Mouse (Mus musculus): ENCODE measurements at regions not wholly inside any gene's neighbourhood (a gene's known extent, or its start where the extent isn't known, plus 50 kb on each side); places are given as distances from the start of the nearest gene placed in this dataset.
A peak's percentile ranks its signal among the peaks of the same experiment; 100 is the strongest.
"Not testable (repeated sequence)": the region's sequence is repeated elsewhere in the genome, so short reads cannot be mapped to it uniquely, and the experiment has no call there.

GRCm38 (mm10) chr15:96791306-96791705 lies 91.8 kb upstream of the Slc38a2 start:
- Histone ChIP-seq H3K4me1 (ENCODE audit: control insufficient read depth, insufficient read depth, low read length) (no peaks in the 10 kb centered on the region), H3K27ac (ENCODE audit: control insufficient read depth, insufficient read depth, low read depth, low read length, poor library complexity) (no peak overlapping the region), H3K4me3 (replicated peaks; ENCODE audit: control insufficient read depth, low read depth, low read length) (no peak overlapping the region)
- WGBS: 85% methylated on average over 6 of the region's 6 CpGs
- no peak for TF ChIP-seq CTCF (IDR thresholded peaks at IDR 0.05; ENCODE audit: control insufficient read depth, insufficient read depth, low read length)
- TF ChIP-seq POLR2A (IDR thresholded peaks at IDR 0.05; ENCODE audit: borderline replicate concordance, control insufficient read depth, low read depth, low read length): no peak

- 85% methylated on average over 2 of the region's 2 CpGs for WGBS
- H3K27ac ChIP-seq (ENCODE audit: control insufficient read depth, insufficient read depth, low read depth, low read length, poor library complexity); H3K4me1 ChIP-seq (ENCODE audit: control insufficient read depth, insufficient read depth, low read length); H3K4me3 ChIP-seq (replicated peaks; ENCODE audit: control insufficient read depth, low read depth, low read length): not testable (repeated sequence)
Measured at GRCm38 (mm10) chr15:96787921-96788320, 88.4 kb upstream of the Slc38a2 start.

DNA sequence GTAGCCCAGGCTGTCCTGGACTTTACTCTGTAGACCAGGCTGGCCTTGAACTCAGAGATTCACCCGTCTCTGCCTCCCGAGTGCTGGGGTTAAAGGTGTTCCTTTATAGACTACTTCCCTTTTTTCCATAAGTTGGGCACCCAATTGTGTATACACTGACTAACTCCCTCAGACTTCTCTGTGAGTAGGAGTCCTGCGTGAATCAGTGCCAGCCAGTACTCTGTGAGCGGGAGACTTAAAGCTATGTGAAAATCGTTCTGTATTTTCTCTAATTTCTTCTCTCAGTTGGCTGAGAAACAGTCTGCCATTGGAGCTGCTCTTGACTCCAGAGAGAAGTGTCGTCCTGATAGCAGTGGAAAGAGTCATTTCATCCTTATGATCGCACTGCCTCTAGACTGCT lies 85.0 kb upstream of the Slc38a2 start:
- no peak overlapping the region for H3K27ac ChIP-seq (ENCODE audit: control insufficient read depth, insufficient read depth, low read depth, low read length, poor library complexity)
- TF ChIP-seq CTCF (IDR thresholded peaks at IDR 0.05; ENCODE audit: control insufficient read depth, insufficient read depth, low read length) (no peak), POLR2A (IDR thresholded peaks at IDR 0.05; ENCODE audit: borderline replicate concordance, control insufficient read depth, low read depth, low read length) (no peak)
- WGBS: 82% methylated on average over 7 of the region's 7 CpGs
- H3K4me3 ChIP-seq (replicated peaks; ENCODE audit: control insufficient read depth, low read depth, low read length): no peak overlapping the region
- no peaks in the 10 kb centered on the region for H3K4me1 ChIP-seq (ENCODE audit: control insufficient read depth, insufficient read depth, low read length)

GRCm38 (mm10) chr15:96781560-96781959 lies 82.0 kb upstream of the Slc38a2 start:
- TF ChIP-seq POLR2A (IDR thresholded peaks at IDR 0.05; ENCODE audit: borderline replicate concordance, control insufficient read depth, low read depth, low read length) (no peak), CTCF (IDR thresholded peaks at IDR 0.05; ENCODE audit: control insufficient read depth, insufficient read depth, low read length) (no peak)
- WGBS: 88% methylated on average over 5 of the region's 5 CpGs
- Histone ChIP-seq H3K4me1 (ENCODE audit: control insufficient read depth, insufficient read depth, low read length) (peaks cover 6% of the 10 kb centered on the region), H3K4me3 (replicated peaks; ENCODE audit: control insufficient read depth, low read depth, low read length) (no peak overlapping the region), H3K27ac (ENCODE audit: control insufficient read depth, insufficient read depth, low read depth, low read length, poor library complexity) (no peak overlapping the region)

- H3K4me1 ChIP-seq (ENCODE audit: control insufficient read depth, insufficient read depth, low read length): peaks cover 6% of the 10 kb centered on the region
- no peak overlapping the region for H3K27ac ChIP-seq (ENCODE audit: control insufficient read depth, insufficient read depth, low read depth, low read length, poor library complexity)
- no peak overlapping the region for H3K4me3 ChIP-seq (replicated peaks; ENCODE audit: control insufficient read depth, low read depth, low read length)
- WGBS: 71% methylated on average over 5 of the region's 5 CpGs
- TF ChIP-seq CTCF (IDR thresholded peaks at IDR 0.05; ENCODE audit: control insufficient read depth, insufficient read depth, low read length) (no peak), POLR2A (IDR thresholded peaks at IDR 0.05; ENCODE audit: borderline replicate concordance, control insufficient read depth, low read depth, low read length) (no peak)
Measured at GRCm38 (mm10) chr15:96780606-96781005, 81.1 kb upstream of the Slc38a2 start.

DNA sequence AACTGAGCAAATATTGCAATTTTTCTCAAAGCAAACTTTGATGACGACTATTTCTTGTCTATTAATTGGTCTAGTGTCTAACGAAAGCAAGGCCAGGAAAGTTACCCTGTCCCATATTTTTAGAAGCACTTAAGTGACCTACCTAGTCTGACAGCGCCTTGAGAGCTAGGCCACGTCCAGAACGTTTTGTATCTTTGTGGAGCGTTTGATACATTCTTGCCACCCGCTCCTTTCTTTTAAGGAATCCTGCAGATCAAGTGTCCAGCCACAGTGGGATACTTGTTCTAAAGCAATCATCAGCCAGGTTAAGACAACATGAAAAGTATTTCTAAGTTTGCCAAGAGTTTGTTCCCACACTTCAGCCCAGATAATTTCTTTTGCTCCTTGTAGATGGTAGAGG lies 79.8 kb upstream of the Slc38a2 start:
- Histone ChIP-seq H3K4me1 (ENCODE audit: control insufficient read depth, insufficient read depth, low read length) (peaks cover 6% of the 10 kb centered on the region), H3K27ac (ENCODE audit: control insufficient read depth, insufficient read depth, low read depth, low read length, poor library complexity) (no peak overlapping the region), H3K4me3 (replicated peaks; ENCODE audit: control insufficient read depth, low read depth, low read length) (no peak overlapping the region)
- TF ChIP-seq CTCF (IDR thresholded peaks at IDR 0.05; ENCODE audit: control insufficient read depth, insufficient read depth, low read length): no peak
- no peak for TF ChIP-seq POLR2A (IDR thresholded peaks at IDR 0.05; ENCODE audit: borderline replicate concordance, control insufficient read depth, low read depth, low read length)
- 87% methylated on average over 7 of the region's 7 CpGs for WGBS

GRCm38 (mm10) chr15:96778321-96778926 lies 78.9 kb upstream of the Slc38a2 start:
- no peak overlapping the region for H3K4me3 ChIP-seq (replicated peaks; ENCODE audit: control insufficient read depth, low read depth, low read length)
- no peak for TF ChIP-seq CTCF (IDR thresholded peaks at IDR 0.05; ENCODE audit: control insufficient read depth, insufficient read depth, low read length)
- no peak for TF ChIP-seq POLR2A (IDR thresholded peaks at IDR 0.05; ENCODE audit: borderline replicate concordance, control insufficient read depth, low read depth, low read length)
- H3K4me1 ChIP-seq (ENCODE audit: control insufficient read depth, insufficient read depth, low read length): peaks cover 7% of the 10 kb centered on the region
- peak overlapping the region; percentile 76 for H3K27ac ChIP-seq (ENCODE audit: control insufficient read depth, insufficient read depth, low read depth, low read length, poor library complexity)
- 45% methylated on average over 15 of the region's 15 CpGs for WGBS

GRCm38 (mm10) chr15:96776476-96777075 lies 77.0 kb upstream of the Slc38a2 start:
- peaks cover 7% of the 10 kb centered on the region for H3K4me1 ChIP-seq (ENCODE audit: control insufficient read depth, insufficient read depth, low read length)
- TF ChIP-seq CTCF (IDR thresholded peaks at IDR 0.05; ENCODE audit: control insufficient read depth, insufficient read depth, low read length) (no peak), POLR2A (IDR thresholded peaks at IDR 0.05; ENCODE audit: borderline replicate concordance, control insufficient read depth, low read depth, low read length) (no peak)
- no peak overlapping the region for H3K27ac ChIP-seq (ENCODE audit: control insufficient read depth, insufficient read depth, low read depth, low read length, poor library complexity)
- 43% methylated on average over 9 of the region's 9 CpGs for WGBS
- H3K4me3 ChIP-seq (replicated peaks; ENCODE audit: control insufficient read depth, low read depth, low read length): no peak overlapping the region

DNA sequence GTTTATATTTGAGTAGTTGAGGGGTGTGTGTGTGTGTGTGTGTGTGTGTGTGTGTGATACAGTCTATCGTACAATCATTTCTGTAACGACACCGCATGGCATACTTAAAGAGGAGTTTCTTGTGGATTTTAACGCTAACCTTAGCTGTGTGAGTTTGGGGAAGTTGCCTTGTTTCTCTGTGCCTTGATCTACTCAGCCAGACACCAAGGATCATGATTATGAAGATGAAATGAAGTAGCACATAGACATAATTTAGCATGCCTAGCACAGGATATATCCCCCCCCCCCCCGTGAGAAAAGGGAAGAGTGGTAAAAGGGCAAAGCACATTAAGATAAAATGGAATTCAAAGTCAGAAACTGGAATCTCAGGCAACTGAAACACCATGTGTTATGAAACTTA lies 75.6 kb upstream of the Slc38a2 start:
- WGBS: 57% methylated on average over 5 of the region's 5 CpGs
- H3K27ac ChIP-seq (ENCODE audit: control insufficient read depth, insufficient read depth, low read depth, low read length, poor library complexity): no peak overlapping the region
- H3K4me1 ChIP-seq (ENCODE audit: control insufficient read depth, insufficient read depth, low read length): peaks cover 10% of the 10 kb centered on the region
- TF ChIP-seq CTCF (IDR thresholded peaks at IDR 0.05; ENCODE audit: control insufficient read depth, insufficient read depth, low read length): no peak
- TF ChIP-seq POLR2A (IDR thresholded peaks at IDR 0.05; ENCODE audit: borderline replicate concordance, control insufficient read depth, low read depth, low read length): no peak
- no peak overlapping the region for H3K4me3 ChIP-seq (replicated peaks; ENCODE audit: control insufficient read depth, low read depth, low read length)

Data from bone marrow, adult 2 months (tissue).